In the genomic region with DNA sequence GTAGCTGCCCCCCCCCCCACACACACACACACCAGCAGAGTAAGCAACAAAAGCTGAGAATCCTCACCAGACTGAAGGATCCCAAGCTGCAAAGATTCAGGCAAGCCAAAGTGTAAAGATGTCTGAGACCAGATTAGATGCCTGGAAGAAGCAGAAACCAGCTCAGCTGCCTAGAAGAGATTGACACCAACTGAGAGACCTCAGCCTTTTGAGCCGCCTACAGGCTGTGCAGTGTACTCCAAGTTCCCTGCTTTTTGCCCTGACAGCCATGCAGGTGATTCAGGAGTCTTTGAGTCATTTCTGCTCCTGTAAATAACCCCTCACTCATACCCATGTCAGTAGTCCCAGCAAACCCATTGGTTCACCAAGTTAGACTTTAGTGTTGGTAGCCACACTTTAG, we compare ENCODE assay signal across 27 mouse cellular contexts. TPM values are rescaled to one million over a fixed set of nuclear protein-coding genes. Genes with fewer than 3 reads are reported as not detected.
A peak's percentile ranks its signal among the peaks of the same experiment; 100 is the strongest.
DNase-seq lines count a peak whose midpoint lies in the region; ATAC-seq and TF ChIP-seq lines count a peak whose summit lies in the region.
"Had no signal": no experiment of that assay in that cellular context is flagged by ENCODE, and none has a peak within 500 bp of the region (broad histone marks: within the 10 kb centered on the region; RNA-seq: fewer than 3 reads in every experiment).

No protein-coding gene starts in this region.

- H3K79me2 ChIP-seq in MEL (ENCODE audit: control insufficient read depth, insufficient read depth, low read length, poor library complexity), result no peaks in the 10 kb centered on the region

- no peak for TF ChIP-seq EP300 in MEL (IDR thresholded peaks at IDR 0.05; ENCODE audit: low read depth in 1 of 2, low read length in 2 of 2)

- ATAC-seq in common myeloid progenitor, adult 5-6 weeks (replicated peaks; ENCODE audit: low read depth, poor library complexity, severe bottlenecking), result 0 out of 2 replicates have a peak, but pooled peaks have one; percentile 32
- peak; percentile 71 for ATAC-seq in megakaryocyte progenitor cell, adult 5-6 weeks (replicated peaks; ENCODE audit: poor library complexity)
- ATAC-seq in intestine, embryonic 15.5 days, result no peak
- ATAC-seq: activated CD4-positive, CD25-positive, alpha-beta regulatory T cell, adult 4 months; CD4-positive, CD25-positive, alpha-beta regulatory T cell, adult 4 months; forebrain, embryonic 13.5 days; forebrain, embryonic 15.5 days; forebrain, postnatal 0 days had no signal

- TF ChIP-seq POLR2A in MEL (IDR thresholded peaks at IDR 0.05; ENCODE audit: control insufficient read depth in 1 of 2, insufficient read depth in 1 of 2, low read depth in 1 of 2, low read length in 2 of 2, poor library complexity in 1 of 2), result no peak

- H3K4me2 ChIP-seq in intestine, embryonic 15.5 days (replicated peaks), result no peak overlapping the region
- H3K4me2 ChIP-seq: embryonic facial prominence, embryonic 13.5 days; embryonic facial prominence, embryonic 15.5 days; forebrain, embryonic 13.5 days; forebrain, embryonic 15.5 days had no signal

- peaks cover 0 to 3% of the 10 kb centered on the region in 2 experiments; a peak in 2 of 4 replicates for H3K36me3 ChIP-seq in MEL (ENCODE audit: control insufficient read depth in 1 of 2, insufficient read depth in 2 of 2, low read length in 2 of 2)
- H3K36me3 ChIP-seq in intestine, embryonic 15.5 days, result no peaks in the 10 kb centered on the region
- H3K36me3 ChIP-seq: embryonic facial prominence, embryonic 13.5 days; embryonic facial prominence, embryonic 15.5 days; forebrain, embryonic 15.5 days; G1E had no signal

- no peak overlapping the region for H3K9ac ChIP-seq in MEL (ENCODE audit: control insufficient read depth, low read depth, low read length, poor library complexity, severe bottlenecking)
- H3K9ac ChIP-seq in intestine, embryonic 15.5 days, result no peak overlapping the region
- H3K9ac ChIP-seq: embryonic facial prominence, embryonic 13.5 days; embryonic facial prominence, embryonic 15.5 days; forebrain, embryonic 13.5 days; forebrain, embryonic 15.5 days; forebrain, postnatal 0 days had no signal

- TF ChIP-seq RAD21 in MEL (IDR thresholded peaks at IDR 0.05; ENCODE audit: low read depth, low read length), result no peak

- H3K9me3 ChIP-seq in MEL (replicated peaks; ENCODE audit: insufficient read depth, low read length), result no peaks in the 10 kb centered on the region
- H3K9me3 ChIP-seq in intestine, embryonic 15.5 days, result no peaks in the 10 kb centered on the region
- H3K9me3 ChIP-seq: embryonic facial prominence, embryonic 13.5 days; embryonic facial prominence, embryonic 15.5 days; forebrain, embryonic 13.5 days; forebrain, embryonic 15.5 days; G1E had no signal

- H3K4me3 ChIP-seq in MEL (ENCODE audit: control insufficient read depth in 1 of 2, insufficient read depth in 1 of 2, low read depth in 2 of 2, low read length in 2 of 2), result no peak overlapping the region
- H3K4me3 ChIP-seq in intestine, embryonic 15.5 days (replicated peaks), result no peak overlapping the region
- H3K4me3 ChIP-seq: embryonic facial prominence, embryonic 13.5 days; embryonic facial prominence, embryonic 15.5 days; forebrain, embryonic 13.5 days; forebrain, embryonic 15.5 days had no signal

- WGBS in intestine, embryonic 15.5 days, result 82% methylated on average over 1 of the region's 1 CpGs

- peak in 1 of 3 experiments; percentile 15; a peak in 1 of 6 replicates for TF ChIP-seq CTCF in MEL (IDR thresholded peaks at IDR 0.05 in 2 of 3, conservative IDR thresholded peaks at IDR 0.05 in 1 of 3; ENCODE audit: control insufficient read depth in 1 of 3, insufficient read depth in 1 of 3, low read depth in 2 of 3, low read length in 3 of 3, poor library complexity in 1 of 3, severe bottlenecking in 1 of 3)

- no peaks in the 10 kb centered on the region for H3K27me3 ChIP-seq in MEL (ENCODE audit: control insufficient read depth in 1 of 2, insufficient read depth in 2 of 2, low read length in 2 of 2)
- H3K27me3 ChIP-seq in intestine, embryonic 15.5 days (replicated peaks), result no peaks in the 10 kb centered on the region
- H3K27me3 ChIP-seq: CH12.LX; embryonic facial prominence, embryonic 13.5 days; embryonic facial prominence, embryonic 15.5 days; forebrain, embryonic 13.5 days; forebrain, embryonic 15.5 days had no signal

- DNase-seq in heart, adult 11 months, result peak; percentile 57
- DNase-seq in heart, adult 8-10 months (ENCODE audit: low spot score), result no peak
- DNase-seq in MEL (ENCODE audit: low read depth, low spot score), result peak; percentile 30
- DNase-seq in natural killer cell, adult 2 months (ENCODE audit: low spot score in 2 of 2), result no peak
- no peak for DNase-seq in adrenal gland, adult 2 months
- DNase-seq: adrenal gland, postnatal 10 days; adrenal gland, postnatal 25 days; B cell, adult 2 months; cerebellum, adult 11 months; cerebellum, adult 18-20 months; cerebellum, adult 8-10 months; cerebellum, adult 9-11 months; cerebellum, postnatal 14 days; cerebellum, postnatal 36 days; embryo, embryonic 11 days; forebrain, postnatal 0 days had no signal

- H3K4me1 ChIP-seq in MEL (ENCODE audit: control insufficient read depth in 1 of 2, insufficient read depth in 2 of 2, low read length in 2 of 2), result peaks cover 8 to 10% of the 10 kb centered on the region in 2 experiments; a peak in 3 of 4 replicates
- no peaks in the 10 kb centered on the region for H3K4me1 ChIP-seq in intestine, embryonic 15.5 days (replicated peaks)

- H3K27ac ChIP-seq in MEL (ENCODE audit: control insufficient read depth, low read depth, low read length), result no peak overlapping the region
- H3K27ac ChIP-seq in intestine, embryonic 15.5 days, result no peak overlapping the region
- H3K27ac ChIP-seq: embryonic facial prominence, embryonic 15.5 days; forebrain, embryonic 13.5 days; forebrain, embryonic 15.5 days had no signal

TF ChIP-seq in MEL, 35 proteins besides CTCF, POLR2A, EP300 and RAD21:
- TF ChIP-seq USF2 (IDR thresholded peaks at IDR 0.05; ENCODE audit: borderline replicate concordance in 1 of 2, insufficient read depth in 1 of 2, low read depth in 1 of 2, low read length in 2 of 2), result no peak
- TF ChIP-seq ELF1 (IDR thresholded peaks at IDR 0.05; ENCODE audit: low read depth, low read length), result no peak
- TF ChIP-seq MXI1 (IDR thresholded peaks at IDR 0.05; ENCODE audit: low read depth, low read length), result no peak
- no peak for TF ChIP-seq SIN3A (IDR thresholded peaks at IDR 0.05; ENCODE audit: low read length)
- no peak for TF ChIP-seq MAX (IDR thresholded peaks at IDR 0.05; ENCODE audit: low read length)
- TF ChIP-seq MEF2A (IDR thresholded peaks at IDR 0.05; ENCODE audit: extremely low read depth, insufficient replicate concordance, low read depth, low read length, poor library complexity, severe bottlenecking), result no peak
- no peak for TF ChIP-seq KAT2A (conservative IDR thresholded peaks at IDR 0.05; ENCODE audit: low read depth, low read length)

RNA-seq across cellular contexts. Expression of gene Pdcd4, which starts 11.6 kb away (rescaled TPM):
- 10 to 100 TPM; 18.3 to 28.1 (median 23.4) TPM for total RNA-seq in heart, adult 8-10 months (2022)
- 19.7 and 30.0 TPM in 2 replicates for total RNA-seq in MEL (2012; rRNA removed)
- 10 to 100 TPM in 1 of 2 experiments, not detected in 1; 37.6 TPM for polyA plus RNA-seq in MEL (2012; ENCODE audit: insufficient read depth in 1 of 2, insufficient read length in 2 of 2, low read depth in 1 of 2, low replicate concordance in 2 of 2, missing spikeins in 1 of 2)
- total RNA-seq in common myeloid progenitor, adult 5-6 weeks (2017), result 372 and 408 TPM in 2 replicates
- total RNA-seq in megakaryocyte progenitor cell, adult 5-6 weeks (2015), result 295 and 305 TPM in 2 replicates
- 358 and 441 TPM in 2 replicates for total RNA-seq in megakaryocyte progenitor cell, adult 5-6 weeks (2017)
- 65.1 and 73.7 TPM in 2 replicates for polyA plus RNA-seq in intestine, embryonic 15.5 days (2015; fragmentation: Nextera tagmentation; extraction: Ambion mirVana)
- 100 to 1,000 TPM in 1 of 2 experiments, 10 to 100 TPM in 1; 75.5 to 102 TPM for total RNA-seq in adrenal gland, adult 2 months (2021)
- polyA plus RNA-seq in adrenal gland, adult 2 months (2012; rRNA removed), result 2.5 and 2.6 TPM in 2 replicates

Comparison
In these comparisons a context has a peak if more than half of its experiments do, and no peak if none do; other contexts are left out.
1. DNase-seq: peak in heart, adult 11 months (single experiment) and MEL (single experiment); none in heart, adult 8-10 months (single experiment), natural killer cell, adult 2 months (0 of 2) and adrenal gland, adult 2 months (single experiment).